Mouse (Mus musculus) T-helper 1 cell (primary cell): Measurements from ENCODE around the gene Hspbap1.

ENCODE experiments used
- in situ Hi-C: fragments of 300-600 bp; cut with MboI, MseI; formaldehyde crosslinking; loops from one replicate; pipeline ENCODE4 v1.15.1; 2025; ENCODE audit warnings: high pct_unique_total_duplicates

Gene Hspbap1

GRCm38 (mm10) chr16:35769878-35770657 lies at the start of gene Hspbap1:
Hspbap1 (plus strand) TSS chr16:35770375.
- in situ Hi-C loops: no loop called here

- in situ Hi-C loops: no loop called here
Measured at GRCm38 (mm10) chr16:35724561-35724960, 45.6 kb upstream of the Hspbap1 start.

- in situ Hi-C loops: loop anchor here (5.0 kb wide), 1 partner anchor 91 kb away; no protein-coding TSS in a partner anchor
Measured at GRCm38 (mm10) chr16:35726601-35727000, 43.6 kb upstream of the Hspbap1 start.

- in situ Hi-C loops: loop anchor here (5.0 kb wide), 1 partner anchor 88 kb away; no protein-coding TSS in a partner anchor
Measured at GRCm38 (mm10) chr16:35729151-35729738, 40.9 kb upstream of the Hspbap1 start.

GRCm38 (mm10) chr16:35732096-35732495 lies 38.1 kb upstream of the Hspbap1 start:
- in situ Hi-C loops: no loop called here

- in situ Hi-C loops: no loop called here
Measured at GRCm38 (mm10) chr16:35734038-35734437, 36.1 kb upstream of the Hspbap1 start.

GRCm38 (mm10) chr16:35738096-35738767 lies 31.9 kb upstream of the Hspbap1 start:
- in situ Hi-C loops: no loop called here

GRCm38 (mm10) chr16:35739548-35739947 lies 30.6 kb upstream of the Hspbap1 start:
- in situ Hi-C loops: no loop called here

GRCm38 (mm10) chr16:35740357-35740756 lies 29.8 kb upstream of the Hspbap1 start:
- in situ Hi-C loops: no loop called here

- in situ Hi-C loops: no loop called here
Measured at GRCm38 (mm10) chr16:35740943-35741342, 29.2 kb upstream of the Hspbap1 start.

- in situ Hi-C loops: no loop called here
Measured at GRCm38 (mm10) chr16:35741621-35742020, 28.6 kb upstream of the Hspbap1 start.

GRCm38 (mm10) chr16:35742251-35742937 lies 27.8 kb upstream of the Hspbap1 start:
- in situ Hi-C loops: no loop called here

GRCm38 (mm10) chr16:35747417-35748236 lies 22.5 kb upstream of the Hspbap1 start:
- in situ Hi-C loops: no loop called here

GRCm38 (mm10) chr16:35748237-35748603 lies 22.0 kb upstream of the Hspbap1 start:
- in situ Hi-C loops: no loop called here

GRCm38 (mm10) chr16:35749385-35749784 lies 20.8 kb upstream of the Hspbap1 start:
- in situ Hi-C loops: no loop called here

- in situ Hi-C loops: no loop called here
Measured at GRCm38 (mm10) chr16:35751841-35752240, 18.3 kb upstream of the Hspbap1 start.

- in situ Hi-C loops: no loop called here
Measured at GRCm38 (mm10) chr16:35753926-35754325, 16.2 kb upstream of the Hspbap1 start.

- in situ Hi-C loops: no loop called here
Measured at GRCm38 (mm10) chr16:35755502-35756334, 14.5 kb upstream of the Hspbap1 start.

- in situ Hi-C loops: no loop called here
Measured at GRCm38 (mm10) chr16:35756697-35757096, 13.5 kb upstream of the Hspbap1 start.

- in situ Hi-C loops: no loop called here
Measured at GRCm38 (mm10) chr16:35759401-35759800, 10.8 kb upstream of the Hspbap1 start.
